Comparison of ENCODE assay signal across 15 mouse cellular contexts in genomic region chr5:112466331-112466730, GRCm38 (mm10). TPM values are rescaled to one million over a fixed set of nuclear protein-coding genes. Genes with fewer than 3 reads are reported as not detected.
DNase-seq lines count a peak whose midpoint lies in the region; ATAC-seq lines count a peak whose summit lies in the region.
"Had no signal": no experiment of that assay in that cellular context is flagged by ENCODE, and none has a peak within 500 bp of the region (broad histone marks: within the 10 kb centered on the region; RNA-seq: fewer than 3 reads in every experiment).

No protein-coding gene starts in this region.

- no peak overlapping the region for H3K4me3 ChIP-seq in embryonic facial prominence, embryonic 14.5 days (ENCODE audit: low read depth, low read length)
- H3K4me3 ChIP-seq in embryonic facial prominence, embryonic 10.5 days, result no peak overlapping the region
- H3K4me3 ChIP-seq: gastrocnemius, adult 2 months; heart, embryonic 10.5 days; hindbrain, embryonic 15.5 days; limb, embryonic 12.5 days had no signal

- H3K4me1 ChIP-seq in embryonic facial prominence, embryonic 14.5 days (ENCODE audit: control insufficient read depth, insufficient read depth, low read length), result 0 out of 2 replicates have a peak, but pooled peaks cover 5% of the 10 kb centered on the region
- H3K4me1 ChIP-seq in embryonic facial prominence, embryonic 10.5 days, result no peaks in the 10 kb centered on the region
- H3K4me1 ChIP-seq: heart, embryonic 10.5 days; limb, embryonic 12.5 days had no signal

- H3K9me3 ChIP-seq in embryonic facial prominence, embryonic 14.5 days (ENCODE audit: control insufficient read depth, low read length), result no peaks in the 10 kb centered on the region
- H3K9me3 ChIP-seq in embryonic facial prominence, embryonic 10.5 days, result no peaks in the 10 kb centered on the region
- H3K9me3 ChIP-seq: hindbrain, embryonic 15.5 days; limb, embryonic 12.5 days had no signal

- peak; percentile 65 for DNase-seq in embryonic facial prominence, embryonic 14.5 days (ENCODE audit: low spot score)
- DNase-seq in embryonic facial prominence, embryonic 10.5 days (ENCODE audit: low spot score), result no peak
- peak; percentile 23 for DNase-seq in kidney, postnatal 14 days
- DNase-seq in kidney, adult 9 months, result no peak
- DNase-seq in adipocyte (ENCODE audit: low spot score), result peak; percentile 12
- peak; percentile 41 for DNase-seq in gonadal fat pad, adult 2 months (ENCODE audit: low read depth)
- DNase-seq in thymus, postnatal 25 days, result no peak
- DNase-seq in c-Kit-positive CD71-positive TER-119-positive erythroid progenitor cells, embryonic 14.5 days (ENCODE audit: low spot score), result no peak
- DNase-seq: gastrocnemius, adult 2 months; kidney, adult 8-10 months; liver, postnatal 0 days had no signal

- 42% methylated on average over 6 of the region's 6 CpGs for WGBS in embryonic facial prominence, embryonic 14.5 days
- WGBS in embryonic facial prominence, embryonic 10.5 days, result 75% methylated on average over 6 of the region's 6 CpGs

- no peak overlapping the region for H3K9ac ChIP-seq in embryonic facial prominence, embryonic 14.5 days (ENCODE audit: low read depth, low read length)
- H3K9ac ChIP-seq: hindbrain, embryonic 15.5 days; limb, embryonic 12.5 days; liver, postnatal 0 days had no signal

- H3K36me3 ChIP-seq in embryonic facial prominence, embryonic 14.5 days (ENCODE audit: control insufficient read depth, insufficient read depth, low read length), result no peaks in the 10 kb centered on the region
- no peaks in the 10 kb centered on the region for H3K36me3 ChIP-seq in embryonic facial prominence, embryonic 10.5 days (replicated peaks)
- H3K36me3 ChIP-seq: heart, embryonic 10.5 days; limb, embryonic 12.5 days had no signal

- no peak overlapping the region for H3K4me2 ChIP-seq in embryonic facial prominence, embryonic 14.5 days (ENCODE audit: low read depth, low read length)
- H3K4me2 ChIP-seq: hindbrain, embryonic 15.5 days; limb, embryonic 12.5 days had no signal

- no peak overlapping the region for H3K27ac ChIP-seq in embryonic facial prominence, embryonic 14.5 days (replicated peaks; ENCODE audit: low read depth, low read length)
- no peak overlapping the region for H3K27ac ChIP-seq in embryonic facial prominence, embryonic 10.5 days (replicated peaks)
- H3K27ac ChIP-seq: gastrocnemius, adult 2 months; heart, embryonic 10.5 days; hindbrain, embryonic 15.5 days; limb, embryonic 12.5 days had no signal

- H3K27me3 ChIP-seq in embryonic facial prominence, embryonic 14.5 days (replicated peaks; ENCODE audit: control insufficient read depth, insufficient read depth, low read length), result no peaks in the 10 kb centered on the region
- H3K27me3 ChIP-seq in embryonic facial prominence, embryonic 10.5 days (replicated peaks; ENCODE audit: low read depth, poor library complexity, severe bottlenecking), result 0 out of 2 replicates have a peak, but pooled peaks cover 8% of the 10 kb centered on the region
- H3K27me3 ChIP-seq: hindbrain, embryonic 15.5 days had no signal

- no peak for ATAC-seq in embryonic facial prominence, embryonic 14.5 days (ENCODE audit: low read depth)
- ATAC-seq: liver, postnatal 0 days had no signal

RNA-seq across cellular contexts. Expression of gene Gm6588, which starts 17.1 kb away (rescaled TPM):
- polyA plus RNA-seq in embryonic facial prominence, embryonic 14.5 days (2014; fragmentation: Nextera tagmentation; extraction: Ambion mirVana), result not detected in 2 replicates
- polyA plus RNA-seq in embryonic facial prominence, embryonic 10.5 days (2016; fragmentation: Nextera tagmentation; extraction: Ambion mirVana), result not detected in 2 replicates
- 0.04 and 0.06 TPM in 2 replicates for polyA plus RNA-seq in gonadal fat pad, adult 2 months (2012; rRNA removed)
- polyA plus RNA-seq: limb, embryonic 12.5 days; liver, postnatal 0 days; thymus, postnatal 0 days had no signal

Comparison
In these comparisons a context has a peak if more than half of its experiments do, and no peak if none do; other contexts are left out.
1. DNase-seq: peak in embryonic facial prominence, embryonic 14.5 days (single experiment), kidney, postnatal 14 days (single experiment), adipocyte (single experiment) and gonadal fat pad, adult 2 months (single experiment); none in embryonic facial prominence, embryonic 10.5 days (single experiment), kidney, adult 9 months (single experiment), thymus, postnatal 25 days (single experiment) and c-Kit-positive CD71-positive TER-119-positive erythroid progenitor cells, embryonic 14.5 days (single experiment).